ENCODE assay signal across 11 mouse cellular contexts in genomic region chr5:34201396-34201795, GRCm38 (mm10). TPM values are rescaled to one million over a fixed set of nuclear protein-coding genes. Genes with fewer than 3 reads are reported as not detected.
DNase-seq lines count a peak whose midpoint lies in the region; ATAC-seq lines count a peak whose summit lies in the region.
"Had no signal": no experiment of that assay in that cellular context is flagged by ENCODE, and none has a peak within 500 bp of the region (broad histone marks: within the 10 kb centered on the region; RNA-seq: fewer than 3 reads in every experiment).

No protein-coding gene starts in this region.

- DNase-seq in heart, postnatal 25 days (ENCODE audit: low spot score) = no peak
- peak; percentile 14 to 15 for DNase-seq in B cell, adult 2 months
- DNase-seq in adipocyte (ENCODE audit: low spot score) = peak; percentile 66
- no peak for DNase-seq in retina, embryonic 14.5 days (ENCODE audit: low spot score)
- DNase-seq in right cerebral cortex, postnatal 25 days = no peak
- no peak for DNase-seq in hindbrain, embryonic 11.5 days (ENCODE audit: low spot score)
- DNase-seq: embryo, embryonic 11 days had no signal

- H3K4me2 ChIP-seq in heart, embryonic 16.5 days (ENCODE audit: low read depth, low read length) = no peak overlapping the region
- no peak overlapping the region for H3K4me2 ChIP-seq in lung, embryonic 15.5 days
- H3K4me2 ChIP-seq in hindbrain, embryonic 11.5 days (replicated peaks; ENCODE audit: low read depth, low read length) = no peak overlapping the region
- H3K4me2 ChIP-seq: heart, embryonic 15.5 days had no signal

- H3K4me1 ChIP-seq in heart, embryonic 16.5 days (ENCODE audit: control insufficient read depth, insufficient read depth, low read length) = peaks cover 20% of the 10 kb centered on the region
- H3K4me1 ChIP-seq in lung, embryonic 15.5 days = peaks cover 9% of the 10 kb centered on the region; the same call in 1 of the 2 replicates
- H3K4me1 ChIP-seq in hindbrain, embryonic 11.5 days (replicated peaks; ENCODE audit: control insufficient read depth, insufficient read depth, low read length) = no peaks in the 10 kb centered on the region

- ATAC-seq in heart, embryonic 16.5 days (replicated peaks; ENCODE audit: extremely low read depth, insufficient read depth, low FRiP score) = peak; percentile 33; the same call in 1 of the 2 replicates
- ATAC-seq in lung, embryonic 15.5 days (ENCODE audit: borderline replicate concordance, extremely low read depth, low FRiP score, low TSS enrichment) = no peak
- no peak for ATAC-seq in hindbrain, embryonic 11.5 days (ENCODE audit: low FRiP score)

- H3K27ac ChIP-seq in heart, embryonic 16.5 days (ENCODE audit: low read length) = no peak overlapping the region
- H3K27ac ChIP-seq in lung, embryonic 15.5 days = peak overlapping the region; percentile 36; the same call in 1 of the 2 replicates
- H3K27ac ChIP-seq in hindbrain, embryonic 11.5 days (ENCODE audit: low read depth, low read length) = no peak overlapping the region
- H3K27ac ChIP-seq: heart, embryonic 15.5 days had no signal

- no peaks in the 10 kb centered on the region for H3K27me3 ChIP-seq in heart, embryonic 16.5 days (ENCODE audit: control insufficient read depth, insufficient read depth, low read length)
- H3K27me3 ChIP-seq in lung, embryonic 15.5 days = no peaks in the 10 kb centered on the region
- no peaks in the 10 kb centered on the region for H3K27me3 ChIP-seq in hindbrain, embryonic 11.5 days (ENCODE audit: control insufficient read depth, insufficient read depth, low read length)
- H3K27me3 ChIP-seq: heart, embryonic 15.5 days had no signal

- H3K4me3 ChIP-seq in heart, embryonic 16.5 days (ENCODE audit: low read length) = no peak overlapping the region
- no peak overlapping the region for H3K4me3 ChIP-seq in lung, embryonic 15.5 days
- no peak overlapping the region for H3K4me3 ChIP-seq in hindbrain, embryonic 11.5 days (ENCODE audit: low read depth, low read length)
- H3K4me3 ChIP-seq: heart, embryonic 15.5 days had no signal

- 50% methylated on average over 2 of the region's 2 CpGs for WGBS in heart, embryonic 16.5 days
- 54% methylated on average over 2 of the region's 2 CpGs for WGBS in lung, embryonic 15.5 days
- 72% methylated on average over 2 of the region's 2 CpGs for WGBS in hindbrain, embryonic 11.5 days

- no peak overlapping the region for H3K9ac ChIP-seq in heart, embryonic 16.5 days (ENCODE audit: low read length)
- no peak overlapping the region for H3K9ac ChIP-seq in lung, embryonic 15.5 days
- no peak overlapping the region for H3K9ac ChIP-seq in hindbrain, embryonic 11.5 days (ENCODE audit: low read depth, low read length)
- H3K9ac ChIP-seq: heart, embryonic 15.5 days had no signal

- intact Hi-C loops in heart, postnatal 25 days (cut with DNase I) = no loop called here

- H3K9me3 ChIP-seq in heart, embryonic 16.5 days (replicated peaks; ENCODE audit: control insufficient read depth, low read length) = no peaks in the 10 kb centered on the region
- H3K9me3 ChIP-seq in lung, embryonic 15.5 days = no peaks in the 10 kb centered on the region
- no peaks in the 10 kb centered on the region for H3K9me3 ChIP-seq in hindbrain, embryonic 11.5 days (ENCODE audit: control insufficient read depth, low read length)
- H3K9me3 ChIP-seq: heart, embryonic 15.5 days had no signal

- H3K36me3 ChIP-seq in heart, embryonic 16.5 days (ENCODE audit: control insufficient read depth, insufficient read depth) = no peaks in the 10 kb centered on the region
- no peaks in the 10 kb centered on the region for H3K36me3 ChIP-seq in lung, embryonic 15.5 days
- no peaks in the 10 kb centered on the region for H3K36me3 ChIP-seq in hindbrain, embryonic 11.5 days (ENCODE audit: control insufficient read depth, insufficient read depth, low read length)
- H3K36me3 ChIP-seq: heart, embryonic 15.5 days had no signal

RNA-seq across cellular contexts. Expression of gene Mxd4, which starts 13.9 kb away (rescaled TPM):
- polyA plus RNA-seq in heart, embryonic 16.5 days (2015; fragmentation: Nextera tagmentation; extraction: Ambion mirVana) = 26.6 and 32.2 TPM in 2 replicates
- 10 to 100 TPM; 72.6 to 89.1 TPM for total RNA-seq in heart, postnatal 25 days (2021)
- 44.5 and 50.0 TPM in 2 replicates for polyA plus RNA-seq in lung, embryonic 15.5 days (2015; fragmentation: Nextera tagmentation; extraction: Ambion mirVana)
- polyA plus RNA-seq in hindbrain, embryonic 11.5 days (2014; fragmentation: Nextera tagmentation; extraction: Ambion mirVana) = 23.7 and 29.2 TPM in 2 replicates

RNA-seq across cellular contexts. Expression of gene Haus3, which starts 32.1 kb away (rescaled TPM):
- 22.3 and 28.4 TPM in 2 replicates for polyA plus RNA-seq in heart, embryonic 16.5 days (2015; fragmentation: Nextera tagmentation; extraction: Ambion mirVana)
- 1 to 10 TPM; 3.4 to 3.9 TPM for total RNA-seq in heart, postnatal 25 days (2021)
- polyA plus RNA-seq in lung, embryonic 15.5 days (2015; fragmentation: Nextera tagmentation; extraction: Ambion mirVana) = 42.2 and 43.9 TPM in 2 replicates
- polyA plus RNA-seq in hindbrain, embryonic 11.5 days (2014; fragmentation: Nextera tagmentation; extraction: Ambion mirVana) = 44.1 and 46.9 TPM in 2 replicates

RNA-seq across cellular contexts. Expression of gene Poln, which starts 32.1 kb away (rescaled TPM):
- 0.22 and 0.55 TPM in 2 replicates for polyA plus RNA-seq in heart, embryonic 16.5 days (2015; fragmentation: Nextera tagmentation; extraction: Ambion mirVana)
- 1 to 10 TPM; 3.3 to 3.4 TPM for total RNA-seq in heart, postnatal 25 days (2021)
- 0.60 and 1.2 TPM in 2 replicates for polyA plus RNA-seq in lung, embryonic 15.5 days (2015; fragmentation: Nextera tagmentation; extraction: Ambion mirVana)
- polyA plus RNA-seq in hindbrain, embryonic 11.5 days (2014; fragmentation: Nextera tagmentation; extraction: Ambion mirVana) = 0.26 and 1.2 TPM in 2 replicates
- total RNA-seq: liver, adult 2 months had no signal
- polyA plus RNA-seq: liver, adult 2 months had no signal

Comparison
In these comparisons a context has a peak if more than half of its experiments do, and no peak if none do; other contexts are left out.
1. DNase-seq: peak in B cell, adult 2 months (2 of 2) and adipocyte (single experiment); none in heart, postnatal 25 days (single experiment), retina, embryonic 14.5 days (single experiment), right cerebral cortex, postnatal 25 days (single experiment) and hindbrain, embryonic 11.5 days (single experiment).